Mouse (Mus musculus) intestine, embryonic 14.5 days (tissue): Measurements from ENCODE around the gene Gpc2. TPM values are rescaled to one million over a fixed set of nuclear protein-coding genes. Genes with fewer than 3 reads are reported as not detected.
A peak's percentile ranks its signal among the peaks of the same experiment; 100 is the strongest.

Experiments
- ATAC-seq: fragments of 200-750 bp; cut with Nextera tagmentation; replicated peaks from 2 replicates; pipeline ENCODE4 v1.8.0; 2017; ENCODE audit warnings: low read depth, moderate number of reproducible peaks, moderate TSS enrichment, moderate library complexity; ENCODE audit not compliant: low FRiP score, low TSS enrichment
- DNase-seq: peaks from one replicate; pipeline ENCODE4 v3.0.0-alpha.2; 2018; ENCODE audit warnings: low spot score
- H3K27ac ChIP-seq: fragments of 300-500 bp; sonication (generic); 2 replicates; pipeline ENCODE4 v1.5.1; 2014; ENCODE audit warnings: low read depth, mild to moderate bottlenecking, control low read depth
- H3K27me3 ChIP-seq: fragments of 300-500 bp; sonication (generic); replicated peaks from 2 replicates; pipeline ENCODE4 v1.6.1; 2014; ENCODE audit warnings: low read length, control low read depth; ENCODE audit not compliant: control insufficient read depth, insufficient read depth
- H3K36me3 ChIP-seq: fragments of 300-500 bp; sonication (generic); 2 replicates; pipeline ENCODE4 v1.6.1; 2014; ENCODE audit warnings: low read length, control low read depth; ENCODE audit not compliant: control insufficient read depth, insufficient read depth
- H3K4me1 ChIP-seq: fragments of 300-500 bp; sonication (generic); replicated peaks from 2 replicates; pipeline ENCODE4 v1.6.1; 2014; ENCODE audit warnings: low read length, control low read depth, mixed read lengths; ENCODE audit not compliant: control insufficient read depth, insufficient read depth
- H3K4me2 ChIP-seq: fragments of 300-500 bp; sonication (generic); 2 replicates; pipeline ENCODE4 v1.6.1; 2014; ENCODE audit warnings: low read length
- H3K4me3 ChIP-seq: fragments of 300-500 bp; sonication (generic); 2 replicates; pipeline ENCODE4 v1.5.1; 2014; ENCODE audit warnings: low read depth, low read length, control low read depth, mixed read lengths
- H3K9ac ChIP-seq: fragments of 300-500 bp; sonication (generic); 2 replicates; pipeline ENCODE4 v1.6.1; 2014; ENCODE audit warnings: mild to moderate bottlenecking, low read length
- H3K9me3 ChIP-seq: fragments of 300-500 bp; sonication (generic); 2 replicates; pipeline ENCODE4 v1.6.1; 2016; ENCODE audit warnings: low read length, control low read depth; ENCODE audit not compliant: control insufficient read depth
- whole genome bisulfite sequencing: fragments of 180-500 bp; shearing (Covaris S2); extraction: QIAGEN DNeasy Blood & Tissue Kit; methylation state at CpG from one replicate; pipeline ENCODE4 v1.1.7; 2014; 5-methylcytosine and 5-hydroxymethylcytosine counted together
- polyA plus RNA-seq: library from polyadenylated mRNA; unstranded; fragments of >200 nt; fragmentation: Nextera tagmentation; extraction: Ambion mirVana; gene quantifications from 2 replicates; pipeline ENCODE4 v1.2.1, GENCODE M21; 2014

Gpc2 gene
- polyA plus RNA-seq, 1 experiment from 2014 or later = 3.4 TPM

DNA sequence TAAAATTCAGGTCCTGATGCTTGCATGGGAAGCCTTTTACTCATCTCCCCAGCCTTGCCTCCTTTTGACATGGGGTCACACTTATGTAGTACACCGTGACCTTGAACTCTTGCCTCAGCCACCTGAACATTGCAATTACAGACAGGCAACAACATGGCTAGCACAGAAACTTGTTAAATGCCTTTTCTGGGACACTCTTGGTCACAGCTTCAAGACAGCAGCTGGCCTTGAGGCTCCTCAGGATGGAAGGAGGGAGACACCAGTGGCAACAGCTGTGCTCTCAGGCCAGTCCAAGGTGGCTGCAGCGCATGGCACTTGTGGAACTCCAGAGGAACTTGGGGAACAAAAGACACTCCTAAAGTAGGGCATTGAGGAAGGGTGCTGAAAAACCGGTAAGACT lies 12.7 kb downstream of the Gpc2 start:
- H3K9ac ChIP-seq = no peak overlapping the region
- H3K9me3 ChIP-seq = no peaks in the 10 kb centered on the region
- H3K4me3 ChIP-seq = no peak overlapping the region
- H3K4me2 ChIP-seq = no peak overlapping the region
- H3K36me3 ChIP-seq = peaks cover 10% of the 10 kb centered on the region; the same call in 1 of the 2 replicates
- ATAC-seq (no peak), DNase-seq (no peak)
- no peak overlapping the region for H3K27ac ChIP-seq
- H3K4me1 ChIP-seq = peaks cover 22% of the 10 kb centered on the region
- H3K27me3 ChIP-seq = no peaks in the 10 kb centered on the region
- 85% methylated on average over 3 of the region's 3 CpGs for WGBS

DNA sequence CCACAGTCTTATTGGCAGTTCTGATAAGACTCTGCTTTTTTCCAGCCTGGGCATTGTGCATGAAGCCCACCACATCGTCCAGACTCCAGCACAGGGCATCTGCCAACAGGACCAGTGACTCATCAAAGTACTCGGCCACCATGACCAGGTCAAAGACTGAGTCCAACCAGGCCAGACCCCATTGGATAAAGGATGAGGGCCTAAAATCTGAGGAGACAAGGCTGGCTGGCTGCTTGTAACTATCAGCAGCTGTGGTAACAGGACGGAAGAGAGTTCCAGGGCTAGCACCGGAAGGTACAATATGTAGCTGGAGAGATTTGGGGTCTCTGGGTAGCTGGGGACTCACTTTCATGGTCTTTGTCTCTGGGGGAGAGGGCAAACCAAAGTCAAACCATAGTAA lies 14.1 kb downstream of the Gpc2 start:
- 92% methylated on average over 4 of the region's 4 CpGs for WGBS
- no peak for DNase-seq
- Histone ChIP-seq H3K9me3 (no peaks in the 10 kb centered on the region), H3K4me3 (no peak overlapping the region), H3K27me3 (no peaks in the 10 kb centered on the region), H3K9ac (no peak overlapping the region), H3K36me3 (peaks cover 23% of the 10 kb centered on the region), H3K4me2 (no peak overlapping the region), H3K4me1 (peaks cover 15% of the 10 kb centered on the region), H3K27ac (no peak overlapping the region)
- ATAC-seq = no peak

DNA sequence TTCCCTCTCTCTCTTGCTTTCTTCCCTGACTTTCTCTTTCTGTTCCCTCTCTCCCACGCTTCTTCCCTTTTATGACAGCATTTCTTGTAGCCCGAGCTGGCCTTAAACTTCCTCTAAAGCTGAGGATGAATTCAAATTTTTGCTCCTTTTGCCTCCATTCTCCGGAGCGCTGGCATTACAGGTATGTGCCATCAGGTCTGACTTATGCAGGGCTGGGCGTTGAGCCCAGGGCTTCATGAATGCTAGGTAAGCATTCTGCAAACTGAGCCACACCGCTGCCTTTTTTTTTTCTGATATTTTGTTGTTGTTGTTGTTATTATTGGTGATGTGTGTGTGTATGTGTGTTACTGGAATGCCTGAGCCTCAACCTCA lies 15.6 kb downstream of the Gpc2 start:
- no peak for ATAC-seq
- Histone ChIP-seq H3K4me3 (peak overlapping the region; percentile 73), H3K27ac (peak overlapping the region; percentile 73; the same call in 1 of the 2 replicates), H3K9me3 (no peaks in the 10 kb centered on the region), H3K9ac (peak overlapping the region; percentile 78), H3K4me2 (peak overlapping the region; percentile 89), H3K4me1 (peaks cover 15% of the 10 kb centered on the region), H3K27me3 (no peaks in the 10 kb centered on the region), H3K36me3 (peaks cover 38% of the 10 kb centered on the region)
- WGBS = 10% methylated on average over 6 of the region's 6 CpGs
- peak; percentile 64 for DNase-seq

DNA sequence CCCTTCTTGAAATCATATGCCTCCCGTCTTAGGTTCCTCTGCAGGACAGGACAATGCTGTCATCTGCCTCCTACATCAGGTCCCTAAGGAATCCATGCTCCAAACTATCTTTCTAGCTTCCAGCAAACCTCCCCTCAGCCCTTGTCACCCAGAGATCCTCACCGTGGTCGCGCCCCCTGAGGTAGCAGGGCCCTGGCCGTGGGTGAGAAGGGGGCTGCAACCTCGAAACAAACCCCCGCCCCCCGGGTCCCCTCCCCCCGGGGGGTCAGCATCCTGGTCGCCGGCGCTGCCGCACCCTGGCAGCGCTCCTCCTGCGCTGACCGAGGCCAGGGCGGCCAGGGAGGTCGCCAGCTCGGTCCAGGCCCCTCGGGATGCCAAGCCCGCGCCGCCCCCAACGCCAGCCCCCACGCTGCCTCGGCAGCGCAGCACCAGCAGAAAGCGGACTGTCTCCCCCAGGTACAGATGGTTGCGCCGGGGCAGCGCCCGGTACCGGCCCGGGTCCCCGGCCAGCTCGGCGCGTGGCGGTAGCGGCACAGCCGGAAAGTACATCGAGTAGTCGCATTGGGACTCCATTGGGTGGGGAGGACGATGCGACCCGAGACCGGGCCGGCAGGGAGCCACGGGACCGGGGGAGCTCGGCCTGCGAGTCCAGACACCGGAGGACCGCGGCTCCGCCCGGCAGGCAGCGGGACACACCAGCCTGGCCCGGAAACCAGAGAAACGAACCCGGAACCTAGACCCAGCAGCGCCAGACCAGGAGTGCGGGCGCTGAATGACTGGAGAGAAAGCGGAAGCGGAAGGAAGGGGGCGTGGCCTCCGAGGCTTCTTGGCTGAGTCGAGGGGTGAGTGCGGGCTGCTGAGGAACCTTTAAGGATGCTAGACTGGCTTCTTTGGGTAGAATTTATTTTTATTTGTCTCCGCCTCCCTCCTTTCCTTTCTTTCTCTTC lies 16.3 kb downstream of the Gpc2 start, which contains the start of gene BC037034:
Gene BC037034, minus strand, starts transcription at position 774 of the 947 bp plus-strand sequence.
- Histone ChIP-seq H3K4me2 (peak within 1 kb of the TSS; percentile 89), H3K4me1 (peaks cover 15% of the 10 kb centered on the region), H3K27ac (peak within 1 kb of the TSS; percentile 73), H3K9ac (peak within 1 kb of the TSS; percentile 78), H3K9me3 (no peaks in the 10 kb centered on the region), H3K36me3 (peaks cover 45% of the 10 kb centered on the region), H3K4me3 (peak within 1 kb of the TSS; percentile 73), H3K27me3 (no peaks in the 10 kb centered on the region)
- under 1% methylated on average over 69 of the region's 71 CpGs for WGBS
- DNase-seq (peak; percentile 91), ATAC-seq (peak; percentile 88)

DNA sequence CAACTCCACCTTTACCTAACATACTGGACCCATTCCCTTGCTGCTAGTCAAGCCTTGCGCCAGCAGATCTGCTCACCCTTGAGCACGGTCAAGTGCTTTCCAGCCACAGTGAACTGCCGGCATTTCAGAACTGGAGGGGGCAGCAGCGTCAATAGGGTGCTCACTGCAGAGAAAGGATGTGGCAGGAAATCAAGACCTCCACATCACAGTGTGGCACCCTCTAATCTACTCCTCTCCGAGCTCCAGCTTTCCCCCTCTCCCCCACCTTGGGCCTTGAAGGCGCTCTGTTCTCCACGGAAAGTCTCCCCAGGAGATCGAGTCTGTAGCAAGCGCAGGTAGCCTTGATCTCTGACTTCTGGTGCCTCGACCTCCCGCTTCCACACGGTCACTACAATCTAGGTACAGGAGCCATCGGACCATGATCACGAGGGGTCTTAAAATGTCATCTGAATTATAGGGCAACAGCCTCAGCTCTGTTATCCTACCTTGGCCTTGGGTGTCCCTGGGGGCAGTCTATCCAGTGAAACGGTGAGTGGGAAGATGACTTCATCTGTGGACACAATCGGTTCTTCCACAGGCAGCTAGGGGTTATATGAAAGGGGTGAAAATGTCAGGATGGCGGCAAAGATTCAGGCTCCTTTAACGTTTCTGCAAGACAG lies 17.1 kb downstream of the Gpc2 start:
- Histone ChIP-seq H3K36me3 (peaks cover 50% of the 10 kb centered on the region), H3K4me1 (peaks cover 15% of the 10 kb centered on the region), H3K4me2 (peak overlapping the region; percentile 89), H3K4me3 (peak overlapping the region; percentile 73), H3K9me3 (no peaks in the 10 kb centered on the region), H3K27me3 (no peaks in the 10 kb centered on the region), H3K9ac (peak overlapping the region; percentile 78), H3K27ac (no peak overlapping the region)
- ATAC-seq (no peak), DNase-seq (no peak)
- 64% methylated on average over 18 of the region's 18 CpGs for WGBS

DNA sequence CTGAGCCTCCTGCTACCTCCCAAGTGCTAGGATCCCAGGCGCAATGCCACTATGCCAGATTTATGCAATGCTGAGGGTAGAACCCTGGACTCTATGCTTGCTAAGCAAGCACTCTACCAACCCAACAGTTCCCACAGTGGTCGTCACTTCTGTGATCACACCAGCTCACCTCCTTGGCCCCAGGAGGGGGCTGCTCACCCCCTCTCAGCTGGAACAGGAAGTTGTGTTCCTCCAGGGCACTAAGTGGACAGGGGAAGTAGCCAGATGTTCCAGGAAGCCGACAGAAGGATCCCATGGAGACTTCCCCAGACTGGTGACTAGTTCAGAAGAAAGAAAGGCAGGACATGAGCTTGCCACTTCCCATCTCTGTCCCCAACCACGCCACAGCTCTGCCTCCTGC lies 17.8 kb downstream of the Gpc2 start:
- 81% methylated on average over 4 of the region's 4 CpGs for WGBS
- no peaks in the 10 kb centered on the region for H3K27me3 ChIP-seq
- H3K27ac ChIP-seq = no peak overlapping the region
- ATAC-seq (no peak), DNase-seq (no peak)
- H3K36me3 ChIP-seq = peaks cover 54% of the 10 kb centered on the region
- peaks cover 15% of the 10 kb centered on the region for H3K4me1 ChIP-seq
- no peak overlapping the region for H3K4me2 ChIP-seq
- no peak overlapping the region for H3K4me3 ChIP-seq
- no peaks in the 10 kb centered on the region for H3K9me3 ChIP-seq
- no peak overlapping the region for H3K9ac ChIP-seq

DNA sequence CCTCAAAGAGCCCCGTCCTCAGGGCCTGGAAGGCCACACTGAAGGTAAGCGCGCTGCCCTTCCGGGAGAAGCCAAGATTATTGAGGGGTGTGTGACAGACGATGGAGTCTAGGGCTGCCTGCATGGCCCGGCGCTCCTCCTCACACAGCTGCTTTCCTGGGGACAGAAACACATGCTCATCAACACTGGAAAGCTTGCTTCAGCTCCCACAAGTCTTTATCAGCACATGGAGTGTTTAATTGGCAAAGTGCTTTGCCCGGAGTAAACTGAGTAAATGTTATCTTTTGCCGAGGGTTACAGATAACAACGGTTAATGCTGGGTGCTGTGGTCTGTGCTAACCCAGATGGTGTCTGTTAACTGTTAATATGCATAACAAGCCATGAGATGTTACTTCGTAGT lies 19.0 kb downstream of the Gpc2 start:
- peaks cover 22% of the 10 kb centered on the region for H3K4me1 ChIP-seq
- H3K9ac ChIP-seq = no peak overlapping the region
- ATAC-seq (no peak), DNase-seq (no peak)
- H3K27ac ChIP-seq = no peak overlapping the region
- no peaks in the 10 kb centered on the region for H3K9me3 ChIP-seq
- WGBS = 77% methylated on average over 11 of the region's 11 CpGs
- H3K4me3 ChIP-seq = no peak overlapping the region
- H3K27me3 ChIP-seq = no peaks in the 10 kb centered on the region
- H3K36me3 ChIP-seq = peaks cover 47% of the 10 kb centered on the region
- no peak overlapping the region for H3K4me2 ChIP-seq

DNA sequence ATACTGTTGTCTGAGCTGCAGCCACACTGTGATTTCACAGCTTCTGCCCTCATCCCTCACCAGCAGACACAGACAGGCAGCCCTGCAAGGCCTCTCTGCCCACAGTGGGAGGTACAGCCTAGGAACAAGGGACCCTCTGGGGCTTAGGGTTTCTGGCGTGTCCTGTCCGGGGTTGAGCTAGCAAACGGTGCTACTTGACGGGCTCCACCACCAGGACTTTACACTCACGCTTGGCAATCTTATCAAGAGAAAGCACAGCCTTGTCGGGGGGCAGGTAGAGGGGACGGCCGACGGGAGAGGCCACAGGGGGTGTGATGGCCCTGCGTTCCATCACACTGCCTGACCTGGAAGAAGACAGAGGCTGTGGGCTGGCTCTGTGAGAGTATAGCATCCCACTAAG lies 19.8 kb downstream of the Gpc2 start:
- Histone ChIP-seq H3K27me3 (no peaks in the 10 kb centered on the region), H3K4me1 (peaks cover 22% of the 10 kb centered on the region), H3K9me3 (no peaks in the 10 kb centered on the region), H3K4me2 (no peak overlapping the region), H3K36me3 (peaks cover 46% of the 10 kb centered on the region), H3K9ac (no peak overlapping the region), H3K4me3 (no peak overlapping the region), H3K27ac (no peak overlapping the region)
- 80% methylated on average over 10 of the region's 10 CpGs for WGBS
- ATAC-seq (no peak), DNase-seq (no peak)
